Mouse (Mus musculus) lung, embryonic 14.5 days (tissue): ENCODE measurements around the gene Tpk1. TPM values are rescaled to one million over a fixed set of nuclear protein-coding genes. Genes with fewer than 3 reads are reported as not detected.
A peak's percentile ranks its signal among the peaks of the same experiment; 100 is the strongest.

Experiments used
- ATAC-seq: fragments of 200-750 bp; cut with Nextera tagmentation; 2 replicates; pipeline ENCODE4 v1.8.0; 2017; ENCODE audit warnings: mild to moderate bottlenecking, moderate TSS enrichment, moderate library complexity; ENCODE audit not compliant: insufficient read depth
- DNase-seq: peaks from one replicate; pipeline ENCODE4 v3.0.0-alpha.2; 2015
- H3K27ac ChIP-seq: fragments of 300-500 bp; sonication (generic); 2 replicates; pipeline ENCODE4 v1.5.1; 2014; ENCODE audit warnings: low read depth, mild to moderate bottlenecking, moderate library complexity
- H3K27me3 ChIP-seq: fragments of 300-500 bp; sonication (generic); 2 replicates; pipeline ENCODE4 v1.6.1; 2014; ENCODE audit warnings: low read length, control low read depth; ENCODE audit not compliant: insufficient read depth
- H3K36me3 ChIP-seq: fragments of 300-500 bp; sonication (generic); 2 replicates; pipeline ENCODE4 v1.6.1; 2014; ENCODE audit warnings: control low read depth; ENCODE audit not compliant: insufficient read depth
- H3K4me1 ChIP-seq: fragments of 300-500 bp; sonication (generic); 2 replicates; pipeline ENCODE4 v1.6.1; 2014; ENCODE audit warnings: antibody characterized with exemption, control low read depth; ENCODE audit not compliant: insufficient read depth
- H3K4me2 ChIP-seq: fragments of 300-500 bp; sonication (generic); 2 replicates; pipeline ENCODE4 v1.6.1; 2014; ENCODE audit warnings: mild to moderate bottlenecking
- H3K4me3 ChIP-seq: fragments of 300-500 bp; sonication (generic); 2 replicates; pipeline ENCODE4 v1.5.1; 2014; ENCODE audit warnings: low read depth, low read length
- H3K9ac ChIP-seq: fragments of 300-500 bp; sonication (generic); 2 replicates; pipeline ENCODE4 v1.6.1; 2014
- H3K9me3 ChIP-seq: fragments of 300-500 bp; sonication (generic); 2 replicates; pipeline ENCODE4 v1.6.1; 2016; ENCODE audit warnings: low read depth, low read length, control low read depth
- CTCF ChIP-seq: IDR thresholded peaks from 2 replicates; pipeline ENCODE4 v1.5.1; 2016; ENCODE audit warnings: antibody characterized with exemption, low read depth
- WGBS: fragments of 180-500 bp; shearing (Covaris S2); extraction: QIAGEN DNeasy Blood & Tissue Kit; methylation state at CpG from one replicate; pipeline ENCODE4 v1.1.7; 2014; 5-methylcytosine and 5-hydroxymethylcytosine counted together
- polyA plus RNA-seq: library from polyadenylated mRNA; unstranded; fragments of >200 nt; fragmentation: Nextera tagmentation; extraction: Ambion mirVana; gene quantifications from 2 replicates; pipeline ENCODE4 v1.2.1, GENCODE M21; 2014

Gene Tpk1
- polyA plus RNA-seq, 1 experiment from 2014 or later = 12.4 TPM

DNA sequence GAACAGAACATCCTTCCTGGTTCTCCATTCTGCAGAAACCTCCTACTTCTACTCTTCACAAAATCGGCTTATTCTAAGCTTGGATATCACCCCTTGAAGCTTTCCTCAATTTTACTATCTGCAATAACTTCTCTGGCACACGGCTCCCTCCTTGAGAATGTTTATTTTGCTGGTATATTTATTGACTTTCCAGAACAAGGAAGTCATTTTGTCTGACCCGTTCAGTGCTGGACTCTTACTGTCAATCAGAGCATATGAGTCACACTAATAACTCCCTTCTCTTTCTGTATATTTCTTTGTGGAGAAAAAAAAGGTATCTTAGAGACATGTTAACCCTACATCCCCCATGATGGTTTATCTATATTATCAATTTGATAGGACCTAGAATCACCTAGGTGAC, 10.1 kb upstream of the Tpk1 start:
- Histone ChIP-seq H3K9ac (no peak overlapping the region), H3K27ac (no peak overlapping the region), H3K27me3 (no peaks in the 10 kb centered on the region), H3K9me3 (no peaks in the 10 kb centered on the region), H3K4me3 (no peak overlapping the region), H3K4me1 (peaks cover 7% of the 10 kb centered on the region), H3K36me3 (no peaks in the 10 kb centered on the region), H3K4me2 (no peak overlapping the region)
- 27% methylated on average over 3 of the region's 3 CpGs for WGBS
- no peak for TF ChIP-seq CTCF
- DNase-seq = no peak
- no peak for ATAC-seq

DNA sequence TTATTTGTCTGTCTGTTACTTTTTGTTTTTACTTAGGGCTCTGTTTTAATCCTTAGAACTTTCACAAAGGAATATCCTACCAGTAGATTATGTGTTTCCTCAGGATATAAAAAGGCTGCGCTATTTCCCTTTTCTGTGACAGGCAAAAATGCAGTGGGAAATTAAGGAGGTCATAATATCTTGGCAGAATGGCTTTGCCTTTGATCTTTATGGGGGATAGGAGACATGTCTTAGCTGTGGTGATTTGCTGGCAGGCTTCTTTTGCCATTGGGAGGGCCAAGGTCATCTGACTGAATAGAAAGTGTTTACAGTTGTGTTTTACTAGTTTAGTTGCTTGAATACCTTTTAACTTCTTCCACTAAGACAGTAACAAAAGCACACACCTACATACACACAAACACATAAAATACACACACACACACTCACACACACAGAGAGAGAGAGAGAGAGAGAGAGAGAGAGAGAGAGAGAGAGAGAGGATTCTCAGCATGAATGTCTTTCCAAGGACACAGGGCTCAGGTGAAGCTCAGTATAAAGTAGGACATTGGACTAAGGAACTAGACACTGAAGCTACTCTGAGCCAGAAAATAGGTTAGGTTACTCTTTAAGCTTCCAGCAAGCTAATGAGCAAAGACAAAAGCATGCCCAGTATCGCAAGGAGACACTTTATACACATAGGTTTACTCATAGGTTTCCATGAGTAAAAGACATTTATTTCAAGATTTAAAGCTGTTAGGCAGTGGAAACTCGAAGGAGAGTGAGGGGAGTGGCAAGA, 9.1 kb upstream of the Tpk1 start:
- Histone ChIP-seq H3K36me3 (no peaks in the 10 kb centered on the region), H3K9me3 (no peaks in the 10 kb centered on the region), H3K4me1 (peaks cover 7% of the 10 kb centered on the region), H3K4me3 (no peak overlapping the region), H3K27me3 (no peaks in the 10 kb centered on the region), H3K4me2 (no peak overlapping the region), H3K27ac (peak overlapping the region; percentile 12; the same call in 1 of the 2 replicates), H3K9ac (no peak overlapping the region)
- ATAC-seq (peak; percentile 70), DNase-seq (peak; percentile 65)
- WGBS = 49% methylated on average over 3 of the region's 3 CpGs
- no peak for TF ChIP-seq CTCF

DNA sequence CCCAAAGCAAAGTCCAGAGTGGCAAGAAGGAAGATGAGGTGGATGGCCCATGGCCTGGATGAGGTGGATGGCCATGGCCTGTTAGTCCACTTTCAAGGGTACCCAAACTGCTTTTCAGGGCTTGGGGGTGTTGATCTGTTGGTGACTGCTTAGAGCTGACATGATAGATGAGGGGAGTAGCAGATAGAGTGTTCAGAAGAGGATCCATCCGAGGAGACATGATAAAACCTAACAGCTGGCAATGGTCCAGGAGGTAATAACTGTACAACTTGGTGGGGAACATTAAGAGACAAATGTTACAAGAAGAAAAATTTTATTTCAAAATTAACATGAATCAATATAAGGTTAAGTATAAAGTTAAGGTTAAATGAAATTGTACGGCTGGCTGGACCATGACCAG, 4.9 kb upstream of the Tpk1 start:
- H3K36me3 ChIP-seq = no peaks in the 10 kb centered on the region
- H3K27ac ChIP-seq = no peak overlapping the region
- H3K9ac ChIP-seq = no peak overlapping the region
- H3K27me3 ChIP-seq = no peaks in the 10 kb centered on the region
- H3K9me3 ChIP-seq = no peaks in the 10 kb centered on the region
- no peak for TF ChIP-seq CTCF
- H3K4me3 ChIP-seq = no peak overlapping the region
- peaks cover 7% of the 10 kb centered on the region for H3K4me1 ChIP-seq
- DNase-seq (no peak), ATAC-seq (no peak)
- H3K4me2 ChIP-seq = no peak overlapping the region
- 67% methylated on average over 2 of the region's 2 CpGs for WGBS

DNA sequence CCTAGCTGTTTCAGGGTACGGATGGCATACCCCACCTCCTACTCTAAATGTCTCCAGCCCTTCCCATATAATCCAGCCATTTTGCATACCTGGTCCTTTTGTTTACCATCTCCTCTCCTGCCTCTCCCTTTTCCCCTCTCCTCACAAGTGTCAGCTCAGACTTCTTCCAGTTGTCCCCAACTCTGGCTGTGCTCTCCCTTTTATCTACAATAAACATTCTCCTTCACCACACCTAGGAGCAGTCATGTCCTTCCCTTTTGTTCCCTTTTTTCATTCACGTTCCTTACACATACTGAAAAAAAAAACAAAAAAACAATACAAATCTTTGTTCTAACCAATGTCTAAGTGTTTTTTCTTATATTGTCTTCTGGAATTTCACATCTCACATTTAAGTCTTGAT, 1.6 kb upstream of the Tpk1 start:
- TF ChIP-seq CTCF = no peak
- no peak for ATAC-seq
- WGBS = 84% methylated on average over 2 of the region's 2 CpGs

DNA sequence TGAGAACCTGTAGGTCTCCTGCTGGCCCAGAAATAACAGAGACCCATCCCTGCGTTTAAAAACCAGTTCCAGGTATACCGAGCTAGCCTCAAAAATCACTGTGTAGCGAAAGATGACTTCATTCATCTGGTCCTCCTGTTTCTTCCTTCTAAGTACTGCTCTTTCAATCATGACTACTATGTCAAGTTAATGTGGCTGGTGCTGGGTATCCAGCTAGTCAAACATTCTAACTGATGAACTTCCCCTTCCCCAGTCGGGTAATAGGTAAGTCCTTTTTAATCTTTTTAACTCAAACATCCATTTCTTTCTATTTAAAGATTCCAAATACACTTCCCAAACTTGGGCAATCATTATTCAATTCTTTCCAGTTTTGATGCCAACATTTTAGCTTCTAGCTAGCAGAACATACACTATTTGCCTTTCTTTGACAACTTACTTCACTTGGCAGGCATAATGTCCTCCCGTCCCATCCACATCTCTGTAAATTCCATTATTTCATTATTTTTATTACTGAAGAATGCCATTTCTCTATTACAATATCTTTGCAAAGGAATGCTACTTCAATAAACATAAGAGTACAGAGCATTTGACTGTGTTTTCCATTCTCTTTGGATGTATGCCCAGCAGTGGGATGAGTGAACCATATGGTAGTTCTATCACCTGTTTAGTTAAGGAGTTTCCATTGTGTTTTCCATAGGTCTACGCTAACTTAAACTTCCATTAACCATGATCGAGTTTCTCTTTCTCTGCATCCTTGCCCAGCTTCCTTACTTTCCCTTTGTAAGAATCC, 728 bp upstream of the Tpk1 start:
- H3K4me1 ChIP-seq = no peaks in the 10 kb centered on the region
- DNase-seq = no peak
- H3K4me2 ChIP-seq = peak overlapping the region; percentile 79
- H3K9me3 ChIP-seq = no peaks in the 10 kb centered on the region
- H3K36me3 ChIP-seq = no peaks in the 10 kb centered on the region
- ATAC-seq = 0 out of 2 replicates have a peak, but pooled peaks have one; percentile 18
- 0 out of 2 replicates have a peak overlapping the region, but pooled peaks have one; percentile 73 for H3K9ac ChIP-seq
- WGBS = 75% methylated on average over 7 of the region's 7 CpGs
- H3K4me3 ChIP-seq = peak overlapping the region; percentile 56
- TF ChIP-seq CTCF = no peak
- no peaks in the 10 kb centered on the region for H3K27me3 ChIP-seq
- peak overlapping the region; percentile 90 for H3K27ac ChIP-seq

More for the DNA sequence above, 1.6 kb upstream of the Tpk1 start:
- Histone ChIP-seq H3K27ac (no peak overlapping the region), H3K4me1 (no peaks in the 10 kb centered on the region), H3K9ac (no peak overlapping the region), H3K36me3 (no peaks in the 10 kb centered on the region), H3K27me3 (no peaks in the 10 kb centered on the region), H3K9me3 (no peaks in the 10 kb centered on the region), H3K4me2 (no peak overlapping the region), H3K4me3 (no peak overlapping the region)
- no peak for DNase-seq

DNA sequence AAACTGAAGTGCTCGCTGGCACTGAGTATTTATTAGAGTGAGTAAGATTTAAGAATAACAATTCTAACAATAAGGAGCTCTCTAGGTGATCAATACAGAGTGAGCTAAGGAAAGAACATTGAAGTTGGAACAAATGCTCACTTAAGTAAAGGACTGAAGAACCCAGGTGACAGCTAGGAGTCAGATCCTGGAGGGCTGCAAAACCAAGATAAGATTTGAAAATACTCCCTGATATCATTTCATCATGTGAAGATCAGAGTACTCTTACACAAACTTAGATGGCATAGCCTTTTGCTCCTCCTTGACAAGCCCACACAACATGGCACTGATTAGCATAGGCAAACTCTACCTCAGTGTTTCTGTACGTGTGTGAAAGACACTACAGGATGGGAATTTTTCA, 4.3 kb downstream of the Tpk1 start:
- Histone ChIP-seq H3K4me1 (no peaks in the 10 kb centered on the region), H3K36me3 (no peaks in the 10 kb centered on the region), H3K27ac (no peak overlapping the region), H3K9me3 (no peaks in the 10 kb centered on the region), H3K4me3 (no peak overlapping the region), H3K4me2 (no peak overlapping the region), H3K27me3 (no peaks in the 10 kb centered on the region), H3K9ac (no peak overlapping the region)
- ATAC-seq (no peak), DNase-seq (no peak)
- no peak for TF ChIP-seq CTCF
- WGBS = 75% methylated on average over 2 of the region's 2 CpGs

DNA sequence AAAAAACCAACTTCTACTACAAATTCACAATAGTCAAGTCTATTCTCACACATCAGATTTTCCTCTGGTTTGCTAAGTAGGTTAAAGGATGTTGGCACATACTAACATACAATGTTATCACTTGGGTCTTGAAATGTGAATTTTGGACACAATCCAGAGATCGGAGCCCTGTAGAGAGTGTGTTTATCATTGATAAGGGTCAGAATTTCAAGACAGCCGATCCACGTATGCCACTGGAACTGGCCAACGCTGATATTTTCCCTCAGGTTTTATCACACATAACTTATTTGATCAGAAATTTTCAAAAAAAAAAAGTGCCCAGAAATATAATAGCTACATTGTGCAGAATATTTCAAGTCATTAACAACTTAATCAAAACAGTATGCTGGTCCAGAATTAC, 7.8 kb downstream of the Tpk1 start:
- 39% methylated on average over 4 of the region's 4 CpGs for WGBS
- no peak overlapping the region for H3K4me2 ChIP-seq
- DNase-seq (peak; percentile 24), ATAC-seq (no peak)
- no peak for TF ChIP-seq CTCF
- no peak overlapping the region for H3K27ac ChIP-seq
- H3K4me3 ChIP-seq = no peak overlapping the region
- H3K4me1 ChIP-seq = no peaks in the 10 kb centered on the region
- H3K36me3 ChIP-seq = no peaks in the 10 kb centered on the region
- no peaks in the 10 kb centered on the region for H3K9me3 ChIP-seq
- no peak overlapping the region for H3K9ac ChIP-seq
- no peaks in the 10 kb centered on the region for H3K27me3 ChIP-seq
